Mouse (Mus musculus) kidney, embryonic 15.5 days (tissue): ENCODE results near the gene Ccr10. TPM values are rescaled to one million over a fixed set of nuclear protein-coding genes. Genes with fewer than 3 reads are reported as not detected.

Experiments used
- ATAC-seq: fragments of 200-750 bp; cut with Nextera tagmentation; replicated peaks from 2 replicates; pipeline ENCODE4 v1.8.0; 2017; ENCODE audit warnings: moderate TSS enrichment; ENCODE audit not compliant: low FRiP score
- H3K27ac ChIP-seq: fragments of 300-500 bp; sonication (generic); 2 replicates; pipeline ENCODE4 v1.5.1; 2015; ENCODE audit warnings: mild to moderate bottlenecking, inconsistent platforms
- H3K27me3 ChIP-seq: fragments of 300-500 bp; sonication (generic); 2 replicates; pipeline ENCODE4 v1.6.1; 2015; ENCODE audit warnings: inconsistent platforms
- H3K36me3 ChIP-seq: fragments of 300-500 bp; sonication (generic); 2 replicates; pipeline ENCODE4 v1.6.1; 2015; ENCODE audit warnings: inconsistent platforms
- H3K4me1 ChIP-seq: fragments of 300-500 bp; sonication (generic); 2 replicates; pipeline ENCODE4 v1.6.1; 2015; ENCODE audit warnings: inconsistent platforms
- H3K4me2 ChIP-seq: fragments of 300-500 bp; sonication (generic); 2 replicates; pipeline ENCODE4 v1.6.1; 2015; ENCODE audit warnings: moderate library complexity, mild to moderate bottlenecking, inconsistent platforms
- H3K4me3 ChIP-seq: fragments of 300-500 bp; sonication (generic); replicated peaks from 2 replicates; pipeline ENCODE4 v1.5.1; 2015; ENCODE audit warnings: mild to moderate bottlenecking, inconsistent platforms
- H3K9ac ChIP-seq: fragments of 300-500 bp; sonication (generic); 2 replicates; pipeline ENCODE4 v1.6.1; 2015; ENCODE audit warnings: mild to moderate bottlenecking, inconsistent platforms
- H3K9me3 ChIP-seq: fragments of 300-500 bp; sonication (generic); replicated peaks from 2 replicates; pipeline ENCODE4 v1.6.1; 2016; ENCODE audit warnings: inconsistent platforms
- WGBS: fragments of 180-500 bp; shearing (Covaris S2); methylation state at CpG from one replicate; pipeline ENCODE4 v1.1.7; 2015; ENCODE audit warnings: mixed read lengths; 5-methylcytosine and 5-hydroxymethylcytosine counted together
- polyA plus RNA-seq: library from polyadenylated mRNA; unstranded; fragments of >200 nt; fragmentation: Nextera tagmentation; extraction: Ambion mirVana; gene quantifications from 2 replicates; pipeline ENCODE4 v1.2.1, GENCODE M21; 2015

Ccr10 gene
- polyA plus RNA-seq, 1 experiment from 2014 or later, result 0.78 TPM

DNA sequence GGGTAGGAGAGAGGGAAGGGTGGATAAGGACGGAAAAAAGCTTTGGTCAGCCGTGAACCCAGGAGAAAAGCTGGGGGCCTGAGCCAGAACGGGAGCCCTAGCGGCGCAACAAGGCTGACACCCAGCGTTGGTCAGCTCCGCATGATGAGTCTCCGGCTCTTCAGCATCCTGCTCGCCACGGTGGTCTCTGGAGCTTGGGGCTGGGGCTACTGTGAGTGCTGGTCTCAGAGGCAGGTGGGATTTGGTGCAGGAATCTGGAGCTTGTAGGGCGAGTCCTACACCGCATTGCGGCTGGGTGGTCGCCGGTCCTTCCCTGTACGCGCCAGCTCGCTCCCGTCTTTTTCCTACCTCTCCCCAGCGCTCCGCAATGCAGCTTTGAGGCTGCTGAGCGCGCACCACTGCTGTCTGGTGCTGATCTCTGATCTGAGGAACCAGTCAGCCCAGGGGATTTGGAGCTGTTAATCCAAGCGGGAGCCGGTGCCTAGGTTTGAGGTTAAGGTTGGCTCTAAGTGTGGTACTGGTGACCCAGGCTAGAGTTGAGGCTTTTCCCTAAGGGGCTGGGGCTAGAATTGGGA is 961 bp upstream of the Ccr10 start:
- Histone ChIP-seq H3K4me3 (peak overlapping the region; percentile 39), H3K36me3 (no peaks in the 10 kb centered on the region), H3K27me3 (peaks cover 47% of the 10 kb centered on the region), H3K9ac (peak overlapping the region; percentile 29; the same call in 1 of the 2 replicates), H3K4me2 (peak overlapping the region; percentile 94), H3K9me3 (no peaks in the 10 kb centered on the region), H3K27ac (0 out of 2 replicates have a peak overlapping the region, but pooled peaks have one; percentile 13), H3K4me1 (peaks cover 73% of the 10 kb centered on the region)
- no peak for ATAC-seq
- 1% methylated on average over 25 of the region's 25 CpGs for WGBS

DNA sequence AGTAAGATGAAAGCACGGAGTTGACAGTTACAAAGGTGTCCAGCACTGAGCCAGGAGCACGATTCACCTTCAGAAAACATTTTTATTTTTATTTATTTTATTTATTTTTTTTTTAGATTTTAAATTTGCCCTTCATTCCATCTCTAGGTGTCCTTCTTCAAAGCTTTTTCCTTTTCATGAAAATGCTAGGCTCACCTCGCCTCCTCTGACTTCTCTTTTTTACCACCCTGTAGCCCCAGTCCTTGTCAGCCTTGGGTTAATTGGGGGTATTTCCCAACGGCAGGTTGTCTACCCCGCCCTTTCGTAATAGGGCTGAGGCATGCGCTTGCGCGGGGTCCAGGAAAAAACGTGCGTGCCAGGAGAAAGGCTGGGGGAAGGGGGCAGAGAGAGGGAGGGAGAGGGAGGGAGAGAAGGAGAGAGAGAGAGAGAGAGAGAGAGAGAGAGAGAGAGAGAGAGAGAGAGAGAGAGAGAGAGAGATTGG is 433 bp upstream of the Ccr10 start:
- Histone ChIP-seq H3K27ac (no peak overlapping the region), H3K27me3 (peaks cover 47% of the 10 kb centered on the region), H3K4me1 (peaks cover 74% of the 10 kb centered on the region), H3K4me3 (peak overlapping the region; percentile 41), H3K36me3 (no peaks in the 10 kb centered on the region), H3K9ac (no peak overlapping the region), H3K9me3 (no peaks in the 10 kb centered on the region), H3K4me2 (peak overlapping the region; percentile 94)
- no peak for ATAC-seq
- WGBS, result 10% methylated on average over 11 of the region's 11 CpGs

DNA sequence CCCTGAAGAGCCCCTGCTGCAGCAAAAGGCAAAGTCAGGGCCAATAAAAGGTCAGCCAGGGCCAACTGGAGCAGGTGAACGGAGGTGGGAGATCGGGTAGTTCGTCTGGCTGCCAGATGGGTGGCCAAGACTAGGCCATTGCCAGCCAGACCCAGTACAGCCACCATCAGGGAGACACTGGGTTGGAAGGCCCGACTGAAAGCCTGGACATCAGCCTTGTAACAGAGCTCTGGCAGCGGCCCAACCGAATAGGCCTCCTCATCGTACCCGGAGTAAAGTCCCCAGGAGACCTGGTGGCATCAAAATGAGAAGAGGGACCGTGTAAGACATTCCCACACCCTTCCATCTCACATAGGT is 876 bp downstream of the Ccr10 start:
- Histone ChIP-seq H3K9ac (peak overlapping the region; percentile 44), H3K36me3 (no peaks in the 10 kb centered on the region), H3K4me3 (peak overlapping the region; percentile 41), H3K4me1 (peaks cover 80% of the 10 kb centered on the region), H3K9me3 (no peaks in the 10 kb centered on the region), H3K27me3 (peaks cover 46% of the 10 kb centered on the region), H3K27ac (peak overlapping the region; percentile 94), H3K4me2 (peak overlapping the region; percentile 94)
- no peak for ATAC-seq
- WGBS, result 28% methylated on average over 9 of the region's 9 CpGs

DNA sequence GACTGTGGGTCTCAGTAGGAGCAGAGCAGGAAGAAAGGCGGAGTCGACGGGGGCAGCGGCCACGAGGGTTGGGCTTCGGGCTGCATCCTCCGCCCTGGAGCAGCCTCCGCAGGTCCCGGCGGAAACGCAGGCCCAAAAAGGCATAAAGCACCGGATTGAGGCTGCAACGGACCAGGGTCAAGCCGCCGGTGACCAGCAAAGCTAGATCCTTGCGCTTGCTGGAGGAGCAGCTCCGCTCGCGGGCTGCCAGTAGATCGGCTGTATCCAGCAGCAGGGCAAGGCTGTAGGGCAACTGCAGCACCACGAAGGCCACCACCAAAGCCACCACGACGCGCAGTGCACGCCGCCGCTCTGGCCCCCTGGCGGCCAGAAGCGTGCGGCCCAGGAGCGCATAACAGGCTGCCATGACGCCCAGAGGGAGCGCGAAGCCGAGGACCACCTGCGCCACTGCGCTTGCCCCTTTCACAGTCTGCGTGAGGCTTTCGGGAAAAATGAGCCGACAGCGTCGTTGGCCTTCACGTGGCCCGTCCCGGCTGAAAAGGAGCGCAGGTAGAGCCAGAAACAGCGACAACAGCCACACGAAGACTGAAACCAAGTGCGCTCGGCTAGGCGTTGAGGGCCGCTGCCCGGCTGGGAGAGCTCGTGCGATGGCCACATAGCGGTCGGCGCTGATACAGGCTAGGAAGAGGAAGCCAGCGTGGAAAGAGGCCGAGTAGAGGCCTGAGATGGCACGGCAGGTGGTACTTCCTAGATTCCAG is 1.4 kb downstream of the Ccr10 start:
- Histone ChIP-seq H3K27ac (peak overlapping the region; percentile 94), H3K4me2 (peak overlapping the region; percentile 94), H3K9ac (peak overlapping the region; percentile 44), H3K36me3 (no peaks in the 10 kb centered on the region), H3K4me3 (peak overlapping the region; percentile 41), H3K27me3 (peaks cover 42% of the 10 kb centered on the region), H3K9me3 (no peaks in the 10 kb centered on the region), H3K4me1 (peaks cover 85% of the 10 kb centered on the region)
- ATAC-seq, result peak; percentile 52
- WGBS, result 1% methylated on average over 61 of the region's 61 CpGs

DNA sequence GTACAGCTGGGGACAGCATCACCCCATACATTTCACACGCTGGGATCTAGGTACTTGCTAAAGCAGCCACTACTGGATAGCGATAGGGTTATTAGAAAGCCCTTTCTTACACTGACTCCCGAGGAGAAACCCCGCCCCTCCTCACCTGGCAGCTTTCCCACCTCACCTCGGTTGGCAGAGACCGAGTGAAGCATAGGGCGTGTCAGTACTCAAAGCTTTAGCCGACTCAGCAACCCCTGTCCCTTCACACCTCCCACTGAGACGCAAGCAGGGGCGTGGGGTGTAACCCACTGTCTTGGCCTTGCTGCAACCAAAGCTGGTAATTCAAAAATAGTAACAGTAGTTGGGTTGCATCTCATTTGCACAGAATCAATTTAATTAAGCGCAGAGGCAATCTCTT is 2.1 kb downstream of the Ccr10 start:
- WGBS, result 6% methylated on average over 11 of the region's 11 CpGs
- H3K4me1 ChIP-seq, result peaks cover 90% of the 10 kb centered on the region
- peaks cover 41% of the 10 kb centered on the region for H3K27me3 ChIP-seq
- H3K4me3 ChIP-seq, result peak overlapping the region; percentile 41
- no peaks in the 10 kb centered on the region for H3K9me3 ChIP-seq
- H3K9ac ChIP-seq, result no peak overlapping the region
- no peak for ATAC-seq
- H3K36me3 ChIP-seq, result no peaks in the 10 kb centered on the region
- H3K27ac ChIP-seq, result peak overlapping the region; percentile 94
- H3K4me2 ChIP-seq, result peak overlapping the region; percentile 94

DNA sequence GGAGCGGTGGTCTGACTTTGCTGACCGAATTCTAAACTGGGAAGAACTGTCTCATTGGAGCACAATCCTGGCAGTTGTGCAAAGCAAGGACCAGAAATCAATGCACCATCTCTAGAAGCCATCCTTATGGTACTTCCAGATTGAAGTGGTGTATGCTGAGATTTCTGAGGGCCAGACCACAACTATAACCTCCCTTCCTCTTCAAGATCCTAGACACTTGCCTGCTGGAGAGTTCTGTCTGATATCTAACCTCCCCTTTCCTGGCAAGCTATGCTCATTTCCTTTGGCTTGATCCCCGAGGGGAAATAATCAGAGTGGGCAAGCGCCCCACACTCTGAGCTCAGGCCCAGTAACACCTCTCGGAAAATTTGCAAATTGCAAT is 2.8 kb downstream of the Ccr10 start:
- H3K27me3 ChIP-seq, result peaks cover 41% of the 10 kb centered on the region
- H3K36me3 ChIP-seq, result peaks cover 5% of the 10 kb centered on the region
- peak overlapping the region; percentile 75 for H3K4me3 ChIP-seq
- peak overlapping the region; percentile 94 for H3K4me2 ChIP-seq
- no peaks in the 10 kb centered on the region for H3K9me3 ChIP-seq
- H3K9ac ChIP-seq, result peak overlapping the region; percentile 59
- 10% methylated on average over 5 of the region's 5 CpGs for whole genome bisulfite sequencing
- ATAC-seq, result no peak
- H3K4me1 ChIP-seq, result peaks cover 91% of the 10 kb centered on the region
- H3K27ac ChIP-seq, result peak overlapping the region; percentile 97

DNA sequence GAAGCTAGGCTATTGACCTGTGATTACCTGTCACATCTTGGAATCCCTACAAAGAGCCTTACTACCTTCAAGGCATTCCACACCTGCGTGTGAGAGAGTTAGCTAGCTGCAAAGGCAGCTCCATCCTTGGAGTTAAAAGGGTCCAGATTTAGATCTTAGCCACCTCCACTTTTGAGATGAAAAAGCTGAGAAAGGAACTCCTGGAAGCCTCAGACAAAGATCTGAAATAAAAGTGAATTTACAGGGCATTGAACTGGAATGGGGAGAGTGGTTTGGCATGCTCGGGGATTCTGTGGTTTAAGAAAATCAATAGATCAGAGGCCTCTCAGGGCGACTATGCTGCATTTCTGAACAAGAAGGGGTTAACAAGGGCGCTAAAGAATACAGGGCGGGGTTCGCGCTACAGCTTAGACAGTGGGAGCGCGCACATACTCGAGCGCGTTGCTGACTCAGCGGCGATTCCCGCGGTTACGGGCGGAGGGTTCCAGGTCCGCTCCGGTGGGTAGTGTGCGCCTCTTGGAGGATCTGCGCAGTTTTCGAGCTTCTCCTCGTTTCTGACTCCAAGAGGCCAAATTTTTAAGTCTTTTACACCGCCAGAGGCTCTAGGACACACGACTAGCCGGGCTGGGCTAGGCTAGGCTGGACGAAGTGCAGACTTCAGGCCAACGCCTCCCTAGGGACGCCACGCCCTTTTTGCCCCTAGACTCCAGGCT is 3.4 kb downstream of the Ccr10 start:
- H3K4me1 ChIP-seq, result peaks cover 88% of the 10 kb centered on the region
- ATAC-seq, result peak; percentile 53
- H3K27ac ChIP-seq, result peak overlapping the region; percentile 97
- H3K4me3 ChIP-seq, result peak overlapping the region; percentile 75
- WGBS, result under 1% methylated on average over 31 of the region's 31 CpGs
- H3K27me3 ChIP-seq, result peaks cover 41% of the 10 kb centered on the region
- H3K4me2 ChIP-seq, result peak overlapping the region; percentile 94
- H3K36me3 ChIP-seq, result peaks cover 11% of the 10 kb centered on the region
- peak overlapping the region; percentile 59 for H3K9ac ChIP-seq
- no peaks in the 10 kb centered on the region for H3K9me3 ChIP-seq

DNA sequence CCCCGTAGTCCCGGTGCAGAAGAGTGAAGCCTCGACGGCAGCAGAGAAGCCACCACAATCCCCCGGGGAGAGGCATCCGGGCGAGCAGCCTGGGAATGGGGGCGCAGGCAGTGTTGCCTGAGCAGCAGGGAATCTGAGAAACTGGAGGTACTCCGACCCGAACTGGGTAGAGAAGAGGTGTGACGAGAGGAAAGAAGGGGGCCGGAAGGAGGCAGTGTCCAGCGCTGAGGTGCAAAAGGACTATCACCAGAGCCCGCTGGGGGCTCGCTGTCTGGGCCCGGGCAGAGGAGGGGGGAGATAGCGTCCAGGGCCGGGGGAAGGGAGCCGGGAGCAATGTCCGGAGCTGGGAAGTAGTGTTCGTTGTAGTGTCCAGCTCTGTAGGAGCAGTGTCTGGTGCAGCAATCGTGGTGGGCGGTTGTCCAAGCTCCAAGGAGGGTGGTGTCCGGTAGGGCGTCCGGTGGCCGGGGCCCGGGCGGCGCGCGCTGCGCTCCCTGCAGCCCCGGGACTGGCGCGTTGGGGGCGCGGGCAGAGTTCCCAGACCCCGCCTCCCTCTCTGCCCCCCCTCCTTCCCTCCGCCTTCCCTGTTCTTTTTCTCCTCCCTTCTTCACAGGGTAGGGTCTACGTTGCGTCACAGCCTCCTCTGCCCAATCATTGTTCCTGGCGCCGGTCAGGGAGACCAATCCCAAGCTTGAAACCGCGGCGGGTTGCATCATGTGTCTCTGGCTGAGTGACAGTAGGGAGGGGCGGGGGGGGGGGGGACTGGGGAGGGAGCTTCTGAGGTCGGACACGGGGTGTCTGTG is 4.2 kb downstream of the Ccr10 start, which contains the start of gene Plekhh3:
Plekhh3 (minus strand) TSS at position 541 of the 800 bp plus-strand sequence.
- Histone ChIP-seq H3K9ac (peak within 1 kb of the TSS; percentile 75), H3K4me1 (peaks cover 84% of the 10 kb centered on the region), H3K4me2 (peak within 1 kb of the TSS; percentile 94), H3K27ac (peak within 1 kb of the TSS; percentile 97), H3K36me3 (peaks cover 20% of the 10 kb centered on the region), H3K4me3 (peak within 1 kb of the TSS; percentile 75), H3K9me3 (no peaks in the 10 kb centered on the region), H3K27me3 (peaks cover 41% of the 10 kb centered on the region)
- ATAC-seq, result peak; percentile 94
- under 1% methylated on average over 46 of the region's 50 CpGs for WGBS

DNA sequence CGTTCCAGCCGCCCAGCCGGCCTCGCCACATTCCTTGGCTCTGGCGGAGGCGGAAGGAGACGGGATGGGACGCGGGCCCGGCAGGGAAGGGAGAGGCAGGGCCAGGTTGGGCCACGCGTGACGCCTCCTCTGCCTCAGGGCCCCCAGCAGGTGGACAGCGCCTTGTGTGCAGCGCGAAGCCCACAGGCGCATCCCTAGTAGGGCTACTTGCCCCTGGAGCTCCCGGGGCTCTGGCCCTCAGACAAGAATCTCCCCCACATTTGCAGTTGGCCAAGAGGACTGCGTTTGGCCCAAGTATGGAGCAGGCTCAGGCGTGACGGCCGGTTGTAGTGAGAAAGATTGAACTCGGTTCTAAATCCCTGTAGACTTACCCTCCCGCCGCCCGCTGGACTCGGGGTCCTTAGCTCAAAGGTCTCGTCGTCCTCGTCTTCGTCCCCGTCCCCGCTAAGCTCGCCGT is 4.9 kb downstream of the Ccr10 start, which contains the start of gene Cntnap1:
Cntnap1 (plus strand) TSS at position 170 of the 457 bp plus-strand sequence.
- Histone ChIP-seq H3K4me1 (peaks cover 83% of the 10 kb centered on the region), H3K4me2 (peak within 1 kb of the TSS; percentile 94), H3K9me3 (no peaks in the 10 kb centered on the region), H3K9ac (peak within 1 kb of the TSS; percentile 75), H3K36me3 (peaks cover 23% of the 10 kb centered on the region), H3K27ac (peak within 1 kb of the TSS; percentile 93), H3K27me3 (peaks cover 44% of the 10 kb centered on the region), H3K4me3 (peak within 1 kb of the TSS; percentile 75)
- WGBS, result under 1% methylated on average over 35 of the region's 35 CpGs
- no peak for ATAC-seq

DNA sequence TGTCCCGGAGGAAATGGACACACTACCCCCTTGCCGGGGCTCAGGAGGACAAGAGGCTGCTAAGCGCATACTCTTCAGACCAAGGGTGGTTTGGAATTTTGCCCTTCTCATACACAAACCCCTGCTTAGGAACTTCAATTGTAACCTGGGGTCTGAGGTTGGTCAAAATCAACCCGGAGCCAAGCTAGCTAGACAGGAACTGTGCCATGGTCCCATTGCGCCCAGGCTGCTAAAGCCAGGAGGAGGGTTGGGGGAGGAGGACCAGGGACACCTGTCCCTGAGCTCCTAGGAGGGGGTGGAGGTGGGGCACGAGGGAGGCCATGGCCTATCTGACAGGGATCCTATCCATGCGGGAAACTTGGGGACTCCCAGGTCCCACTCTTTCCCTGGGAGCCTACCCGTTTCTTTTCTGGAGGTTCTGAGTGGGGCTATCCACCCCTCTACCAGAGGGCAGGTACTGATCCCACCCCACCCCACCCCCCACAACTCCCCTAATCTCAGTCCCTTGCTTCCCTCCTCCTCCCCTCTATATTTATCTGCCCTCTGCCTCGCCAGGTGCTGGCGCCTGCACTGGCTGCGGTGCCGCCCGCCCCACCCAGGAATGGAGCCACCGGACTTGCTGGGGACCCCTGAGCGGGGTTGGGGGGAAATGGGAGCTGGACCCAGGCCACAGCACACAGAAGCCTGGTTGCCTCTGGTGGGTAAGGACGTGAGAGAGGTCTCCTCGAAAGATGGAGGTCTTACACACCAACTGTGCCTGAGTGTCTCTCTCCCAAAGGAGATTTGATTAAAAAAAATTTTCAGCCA is 5.7 kb downstream of the Ccr10 start:
- Histone ChIP-seq H3K4me1 (peaks cover 83% of the 10 kb centered on the region), H3K4me2 (peak overlapping the region; percentile 94), H3K9me3 (no peaks in the 10 kb centered on the region), H3K27me3 (peaks cover 42% of the 10 kb centered on the region), H3K9ac (peak overlapping the region; percentile 75), H3K27ac (peak overlapping the region; percentile 93; the same call in 1 of the 2 replicates), H3K36me3 (peaks cover 32% of the 10 kb centered on the region), H3K4me3 (peak overlapping the region; percentile 75)
- 11% methylated on average over 17 of the region's 17 CpGs for WGBS
- ATAC-seq, result no peak
